Mouse (Mus musculus) cerebellum, postnatal 10 days (tissue): Measurements from ENCODE around the gene Ap5b1.

ENCODE experiments used
- DNase-seq, 2 experiments: peaks; one replicate each; pipeline ENCODE4 v3.0.0; 2021; ENCODE audit warnings: mixed read lengths in 2 of 2

Ap5b1 gene

GRCm38 (mm10) chr19:5568470-5569140, 780 bp downstream of the Ap5b1 start:
- peak; percentile 91 to 95 for DNase-seq

GRCm38 (mm10) chr19:5569521-5569920, 1.7 kb downstream of the Ap5b1 start:
- DNase-seq: no peak

- no peak for DNase-seq
Measured at GRCm38 (mm10) chr19:5570353-5571246, 2.8 kb downstream of the Ap5b1 start.

- no peak for DNase-seq
Measured at GRCm38 (mm10) chr19:5571831-5572230, 4.0 kb downstream of the Ap5b1 start.

GRCm38 (mm10) chr19:5572331-5573125, 4.7 kb downstream of the Ap5b1 start:
- DNase-seq: no peak

GRCm38 (mm10) chr19:5575336-5575735, 7.5 kb downstream of the Ap5b1 start:
- DNase-seq: no peak

GRCm38 (mm10) chr19:5579971-5580370, 12.1 kb downstream of the Ap5b1 start:
- DNase-seq: no peak

GRCm38 (mm10) chr19:5580776-5581175, 13.0 kb downstream of the Ap5b1 start:
- DNase-seq: no peak

GRCm38 (mm10) chr19:5581995-5582394, 14.2 kb downstream of the Ap5b1 start:
- DNase-seq: no peak

- no peak for DNase-seq
Measured at GRCm38 (mm10) chr19:5589159-5589558, 21.3 kb downstream of the Ap5b1 start.

GRCm38 (mm10) chr19:5591888-5592287, 24.1 kb downstream of the Ap5b1 start:
- no peak for DNase-seq

- no peak for DNase-seq
Measured at GRCm38 (mm10) chr19:5599224-5599623, 31.4 kb downstream of the Ap5b1 start.

- DNase-seq: peak; percentile 87 to 88
Measured at GRCm38 (mm10) chr19:5601752-5602541, 34.1 kb downstream of the Ap5b1 start, which contains the start of gene Rnaseh2c. Gene Rnaseh2c, plus strand, starts transcription at chr19:5601873.

- no peak for DNase-seq
Measured at GRCm38 (mm10) chr19:5603664-5604063, 35.8 kb downstream of the Ap5b1 start.

- DNase-seq: no peak
Measured at GRCm38 (mm10) chr19:5605126-5605525, 37.3 kb downstream of the Ap5b1 start.

- DNase-seq: no peak
Measured at GRCm38 (mm10) chr19:5606196-5606595, 38.4 kb downstream of the Ap5b1 start.

- DNase-seq: peak in 1 of 2 experiments; percentile 34
Measured at GRCm38 (mm10) chr19:5607705-5608410, 40.0 kb downstream of the Ap5b1 start.

- no peak for DNase-seq
Measured at GRCm38 (mm10) chr19:5608707-5609106, 40.9 kb downstream of the Ap5b1 start.

GRCm38 (mm10) chr19:5609171-5609546, 41.3 kb downstream of the Ap5b1 start:
- no peak for DNase-seq

GRCm38 (mm10) chr19:5609547-5610404, 42.0 kb downstream of the Ap5b1 start, which contains the start of gene Kat5:
Gene Kat5, minus strand, starts transcription at chr19:5610237.
- DNase-seq: peak; percentile 98

- no peak for DNase-seq
Measured at GRCm38 (mm10) chr19:5611973-5612372, 44.1 kb downstream of the Ap5b1 start.
